Mouse (Mus musculus): ENCODE measurements around the gene Plekhg6. TPM values are rescaled to one million over a fixed set of nuclear protein-coding genes. Genes with fewer than 3 reads are reported as not detected.

The Plekhg6 gene
- polyA plus RNA-seq, 1 experiment, result not detected

- H3K4me1 ChIP-seq (ENCODE audit: control insufficient read depth), result peaks cover 2% of the 10 kb centered on the region
- H3K36me3 ChIP-seq (ENCODE audit: control insufficient read depth), result peaks cover 14% of the 10 kb centered on the region; the same call in 1 of the 2 replicates
- H3K27me3 ChIP-seq (ENCODE audit: control insufficient read depth), result no peaks in the 10 kb centered on the region
- no peaks in the 10 kb centered on the region for H3K9me3 ChIP-seq (ENCODE audit: control insufficient read depth, low read length)
- H3K4me3 ChIP-seq (replicated peaks), result no peak overlapping the region
- TF ChIP-seq TAL1 (IDR thresholded peaks at IDR 0.05; ENCODE audit: low read length) (no peak), GATA1 (IDR thresholded peaks at IDR 0.05; ENCODE audit: low read length) (no peak)
Measured at GRCm38 (mm10) chr6:125359999-125360398, 20.6 kb downstream of the Plekhg6 start.

DNA sequence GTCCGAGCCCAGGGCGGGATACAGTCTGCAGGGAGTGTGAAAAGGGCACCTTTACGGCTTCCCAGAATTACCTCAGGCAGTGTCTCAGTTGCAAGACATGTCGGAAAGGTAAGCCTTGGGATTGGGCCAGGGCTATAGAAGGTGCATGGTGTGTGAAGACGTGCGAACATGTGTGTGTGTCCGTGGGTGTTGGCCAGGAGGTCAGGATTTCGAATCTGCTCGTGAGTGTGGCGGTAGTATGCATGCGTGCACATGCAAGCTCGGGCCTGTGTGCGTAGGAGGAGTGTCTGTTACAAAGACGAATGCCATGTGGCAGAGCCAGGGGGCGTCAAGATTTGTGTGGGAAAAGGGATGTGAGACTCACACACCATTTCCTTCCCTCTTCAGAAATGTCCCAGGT lies 23.3 kb downstream of the Plekhg6 start:
- Histone ChIP-seq H3K36me3 (ENCODE audit: control insufficient read depth) (peaks cover 14% of the 10 kb centered on the region; the same call in 1 of the 2 replicates), H3K4me1 (ENCODE audit: control insufficient read depth) (peaks cover 2% of the 10 kb centered on the region), H3K4me3 (replicated peaks) (no peak overlapping the region), H3K9me3 (ENCODE audit: control insufficient read depth, low read length) (no peaks in the 10 kb centered on the region), H3K27me3 (ENCODE audit: control insufficient read depth) (no peaks in the 10 kb centered on the region)
- no peak for TF ChIP-seq TAL1 (IDR thresholded peaks at IDR 0.05; ENCODE audit: low read length)

DNA sequence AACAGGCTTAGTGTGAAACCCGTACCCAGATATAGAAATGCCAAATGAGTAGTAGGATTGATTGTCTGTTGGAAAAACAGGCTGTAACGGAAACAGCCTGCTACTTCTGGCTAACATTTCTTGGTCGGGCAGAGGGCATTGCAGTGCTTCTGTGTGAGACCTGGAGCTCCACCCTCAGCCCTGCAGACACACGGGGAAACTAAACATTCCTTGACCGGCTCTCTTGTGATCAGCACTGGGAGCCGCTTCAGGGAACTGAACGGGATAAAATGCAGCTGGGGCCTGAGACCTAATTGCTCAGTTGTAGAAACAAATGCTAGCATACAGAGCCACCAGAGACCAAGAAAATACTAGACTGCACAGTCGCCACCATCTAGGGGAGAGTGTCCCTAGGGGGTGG lies 24.3 kb downstream of the Plekhg6 start:
- H3K9me3 ChIP-seq (ENCODE audit: control insufficient read depth, low read length), result no peaks in the 10 kb centered on the region
- peaks cover 10% of the 10 kb centered on the region; the same call in 1 of the 2 replicates for H3K36me3 ChIP-seq (ENCODE audit: control insufficient read depth)
- peaks cover 2% of the 10 kb centered on the region for H3K4me1 ChIP-seq (ENCODE audit: control insufficient read depth)
- H3K27me3 ChIP-seq (ENCODE audit: control insufficient read depth), result peaks cover 2% of the 10 kb centered on the region; the same call in 1 of the 2 replicates
- no peak overlapping the region for H3K4me3 ChIP-seq (replicated peaks)
- TF ChIP-seq TAL1 (IDR thresholded peaks at IDR 0.05; ENCODE audit: low read length), result no peak

- TF ChIP-seq TAL1 (IDR thresholded peaks at IDR 0.05; ENCODE audit: low read length), result no peak
- TF ChIP-seq GATA1 (IDR thresholded peaks at IDR 0.05; ENCODE audit: low read length), result no peak
- peaks cover 10% of the 10 kb centered on the region; the same call in 1 of the 2 replicates for H3K36me3 ChIP-seq (ENCODE audit: control insufficient read depth)
- H3K27me3 ChIP-seq (ENCODE audit: control insufficient read depth), result peaks cover 6% of the 10 kb centered on the region
- H3K9me3 ChIP-seq (ENCODE audit: control insufficient read depth, low read length), result no peaks in the 10 kb centered on the region
- H3K4me3 ChIP-seq (replicated peaks), result no peak overlapping the region
- peaks cover 2% of the 10 kb centered on the region for H3K4me1 ChIP-seq (ENCODE audit: control insufficient read depth)
Measured at GRCm38 (mm10) chr6:125355197-125355741, 25.3 kb downstream of the Plekhg6 start.

GRCm38 (mm10) chr6:125354352-125355151 lies 26.0 kb downstream of the Plekhg6 start:
- Histone ChIP-seq H3K9me3 (ENCODE audit: control insufficient read depth, low read length) (no peaks in the 10 kb centered on the region), H3K36me3 (ENCODE audit: control insufficient read depth) (peaks cover 10% of the 10 kb centered on the region; the same call in 1 of the 2 replicates), H3K27me3 (ENCODE audit: control insufficient read depth) (peaks cover 13% of the 10 kb centered on the region), H3K4me1 (ENCODE audit: control insufficient read depth) (peaks cover 9% of the 10 kb centered on the region), H3K4me3 (replicated peaks) (no peak overlapping the region)
- TF ChIP-seq TAL1 (IDR thresholded peaks at IDR 0.05; ENCODE audit: low read length) (no peak), GATA1 (IDR thresholded peaks at IDR 0.05; ENCODE audit: low read length) (no peak)

- H3K4me3 ChIP-seq (replicated peaks), result no peak overlapping the region
- peaks cover 10% of the 10 kb centered on the region; the same call in 1 of the 2 replicates for H3K36me3 ChIP-seq (ENCODE audit: control insufficient read depth)
- no peaks in the 10 kb centered on the region for H3K9me3 ChIP-seq (ENCODE audit: control insufficient read depth, low read length)
- H3K4me1 ChIP-seq (ENCODE audit: control insufficient read depth), result peaks cover 17% of the 10 kb centered on the region
- peaks cover 22% of the 10 kb centered on the region for H3K27me3 ChIP-seq (ENCODE audit: control insufficient read depth)
- no peak for TF ChIP-seq TAL1 (IDR thresholded peaks at IDR 0.05; ENCODE audit: low read length)
Measured at GRCm38 (mm10) chr6:125353655-125354054, 26.9 kb downstream of the Plekhg6 start.

DNA sequence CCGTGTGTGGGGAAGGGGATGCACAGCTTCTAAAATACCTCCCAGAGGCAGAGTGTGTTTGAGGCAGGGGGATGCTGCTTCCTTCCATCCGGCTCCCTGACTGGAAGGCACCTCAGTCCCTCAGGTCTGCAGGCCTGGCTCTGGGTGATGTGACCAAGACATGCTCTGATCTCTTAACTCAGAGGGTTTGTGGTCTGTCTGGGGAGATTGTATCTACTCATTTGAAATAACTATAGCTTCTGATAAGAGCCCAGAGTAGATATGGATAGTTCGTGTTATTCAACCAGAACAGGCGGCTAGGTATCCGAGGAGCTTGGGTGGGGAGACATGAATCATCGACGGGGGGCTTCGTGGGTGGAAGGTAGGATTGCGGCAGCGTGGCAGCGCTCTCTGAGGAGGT lies 27.4 kb downstream of the Plekhg6 start:
- no peak for TF ChIP-seq TAL1 (IDR thresholded peaks at IDR 0.05; ENCODE audit: low read length)
- no peak for TF ChIP-seq GATA1 (IDR thresholded peaks at IDR 0.05; ENCODE audit: low read length)
- Histone ChIP-seq H3K27me3 (ENCODE audit: control insufficient read depth) (peaks cover 27% of the 10 kb centered on the region), H3K9me3 (ENCODE audit: control insufficient read depth, low read length) (no peaks in the 10 kb centered on the region), H3K36me3 (ENCODE audit: control insufficient read depth) (peaks cover 10% of the 10 kb centered on the region; the same call in 1 of the 2 replicates), H3K4me3 (replicated peaks) (no peak overlapping the region), H3K4me1 (ENCODE audit: control insufficient read depth) (peaks cover 17% of the 10 kb centered on the region)

GRCm38 (mm10) chr6:125352811-125353210 lies 27.8 kb downstream of the Plekhg6 start:
- peaks cover 28% of the 10 kb centered on the region for H3K27me3 ChIP-seq (ENCODE audit: control insufficient read depth)

GRCm38 (mm10) chr6:125352046-125352384 lies 28.6 kb downstream of the Plekhg6 start:
- H3K4me3 ChIP-seq (replicated peaks), result no peak overlapping the region

More at GRCm38 (mm10) chr6:125352811-125353210, 27.8 kb downstream of the Plekhg6 start:
- H3K36me3 ChIP-seq (ENCODE audit: control insufficient read depth), result peaks cover 7% of the 10 kb centered on the region; the same call in 1 of the 2 replicates
- H3K4me3 ChIP-seq (replicated peaks), result no peak overlapping the region
- TF ChIP-seq TAL1 (IDR thresholded peaks at IDR 0.05; ENCODE audit: low read length) (no peak), GATA1 (IDR thresholded peaks at IDR 0.05; ENCODE audit: low read length) (no peak)
- H3K9me3 ChIP-seq (ENCODE audit: control insufficient read depth, low read length), result no peaks in the 10 kb centered on the region
- H3K4me1 ChIP-seq (ENCODE audit: control insufficient read depth), result peaks cover 17% of the 10 kb centered on the region

More at GRCm38 (mm10) chr6:125352046-125352384, 28.6 kb downstream of the Plekhg6 start:
- H3K36me3 ChIP-seq (ENCODE audit: control insufficient read depth), result no peaks in the 10 kb centered on the region
- H3K27me3 ChIP-seq (ENCODE audit: control insufficient read depth), result peaks cover 28% of the 10 kb centered on the region
- H3K9me3 ChIP-seq (ENCODE audit: control insufficient read depth, low read length), result no peaks in the 10 kb centered on the region
- H3K4me1 ChIP-seq (ENCODE audit: control insufficient read depth), result peaks cover 17% of the 10 kb centered on the region
- TF ChIP-seq TAL1 (IDR thresholded peaks at IDR 0.05; ENCODE audit: low read length), result no peak
- TF ChIP-seq GATA1 (IDR thresholded peaks at IDR 0.05; ENCODE audit: low read length), result no peak

All from erythroblast, embryonic 14.5 days (primary cell).